Mouse (Mus musculus): ENCODE data around the gene Gabarap. TPM values are rescaled to one million over a fixed set of nuclear protein-coding genes. Genes with fewer than 3 reads are reported as not detected.
A peak's percentile ranks its signal among the peaks of the same experiment; 100 is the strongest.
"Not testable (repeated sequence)": the region's sequence is repeated elsewhere in the genome, so short reads cannot be mapped to it uniquely, and the experiment has no call there.

Gene Gabarap
- total RNA-seq, 2 experiments from 2014 or later, result 306 to 329 TPM

DNA sequence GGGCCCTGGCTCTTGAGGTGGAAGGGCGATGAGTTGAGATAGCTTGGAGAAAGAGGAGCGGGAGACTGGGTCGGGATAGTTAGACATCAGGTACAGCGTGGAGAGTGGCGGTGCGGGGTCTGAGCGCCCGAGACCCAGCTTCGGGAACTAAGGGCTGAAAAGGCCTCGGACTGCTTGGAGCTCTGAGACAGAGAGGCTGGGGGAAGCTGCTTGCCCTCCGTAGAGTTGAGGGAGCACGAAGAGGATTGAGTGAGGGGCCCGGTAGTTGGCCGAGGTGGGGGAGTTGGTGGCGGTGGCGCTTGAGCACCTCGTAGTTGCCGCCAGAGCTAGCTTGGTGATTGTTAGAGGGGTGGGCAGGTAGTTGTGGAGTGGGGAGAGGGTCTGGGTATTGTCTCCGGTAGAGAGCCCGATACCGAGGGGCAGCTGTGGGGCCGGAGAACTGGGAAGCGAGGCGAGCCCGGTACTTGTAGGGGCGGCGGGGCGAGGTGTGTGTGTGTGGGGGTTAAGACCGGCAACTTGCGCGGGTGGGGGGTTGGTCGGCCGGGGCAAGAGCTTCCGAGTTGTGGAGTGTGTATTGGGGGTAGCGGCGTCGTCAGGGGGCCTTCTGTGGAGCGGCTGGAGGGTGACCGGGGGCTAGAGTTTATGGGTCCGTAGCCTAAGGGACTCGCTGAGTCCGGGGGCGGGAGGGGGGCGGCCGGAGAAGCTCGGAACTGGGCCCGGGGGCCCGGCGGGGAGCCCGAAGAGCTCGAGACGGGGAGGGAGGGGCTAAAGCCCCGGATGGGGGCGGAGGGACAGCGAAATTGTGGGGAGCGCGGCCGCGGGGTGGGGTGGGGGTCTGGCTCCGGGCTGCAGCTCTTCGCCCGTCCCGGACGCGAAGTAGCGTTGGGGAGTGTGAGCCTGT, 5.5 kb downstream of the Gabarap start:
- DNase-seq, result peak; percentile 61 to 65
- intact Hi-C loops (cut with DNase I), result loop anchor here (10.0 kb wide), 2 partner anchors 582 to 658 kb away; partner anchors contain the start of genes Eno3, Kdm6b and Pfn1

DNA sequence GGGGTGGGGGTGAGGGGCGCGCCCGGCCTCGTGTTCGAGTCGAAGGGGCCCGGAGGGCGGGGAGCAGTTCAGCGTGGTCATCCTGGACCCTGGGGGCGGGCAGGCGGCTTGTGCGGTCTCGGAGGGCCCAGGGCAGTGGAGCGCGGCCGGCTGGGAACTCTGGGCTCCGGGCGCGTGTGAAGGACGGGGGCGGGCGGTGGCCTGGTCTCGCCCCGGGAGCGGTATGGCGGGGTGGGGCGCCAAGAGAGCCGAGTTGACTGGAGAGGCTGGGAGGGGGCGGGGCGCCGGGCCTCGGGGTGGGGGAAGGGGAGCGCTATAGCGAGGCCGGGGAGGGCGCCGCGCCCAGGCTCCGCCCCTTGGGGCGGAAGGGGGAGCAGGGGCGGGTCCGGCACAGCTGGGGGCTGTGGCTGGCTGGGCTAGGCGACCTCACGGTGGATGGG, 6.1 kb downstream of the Gabarap start:
- peak; percentile 89 to 92 for DNase-seq
- intact Hi-C loops (cut with DNase I), result loop anchor here (10.0 kb wide), 2 partner anchors 582 to 658 kb away; partner anchors contain the start of genes Eno3, Kdm6b and Pfn1

DNA sequence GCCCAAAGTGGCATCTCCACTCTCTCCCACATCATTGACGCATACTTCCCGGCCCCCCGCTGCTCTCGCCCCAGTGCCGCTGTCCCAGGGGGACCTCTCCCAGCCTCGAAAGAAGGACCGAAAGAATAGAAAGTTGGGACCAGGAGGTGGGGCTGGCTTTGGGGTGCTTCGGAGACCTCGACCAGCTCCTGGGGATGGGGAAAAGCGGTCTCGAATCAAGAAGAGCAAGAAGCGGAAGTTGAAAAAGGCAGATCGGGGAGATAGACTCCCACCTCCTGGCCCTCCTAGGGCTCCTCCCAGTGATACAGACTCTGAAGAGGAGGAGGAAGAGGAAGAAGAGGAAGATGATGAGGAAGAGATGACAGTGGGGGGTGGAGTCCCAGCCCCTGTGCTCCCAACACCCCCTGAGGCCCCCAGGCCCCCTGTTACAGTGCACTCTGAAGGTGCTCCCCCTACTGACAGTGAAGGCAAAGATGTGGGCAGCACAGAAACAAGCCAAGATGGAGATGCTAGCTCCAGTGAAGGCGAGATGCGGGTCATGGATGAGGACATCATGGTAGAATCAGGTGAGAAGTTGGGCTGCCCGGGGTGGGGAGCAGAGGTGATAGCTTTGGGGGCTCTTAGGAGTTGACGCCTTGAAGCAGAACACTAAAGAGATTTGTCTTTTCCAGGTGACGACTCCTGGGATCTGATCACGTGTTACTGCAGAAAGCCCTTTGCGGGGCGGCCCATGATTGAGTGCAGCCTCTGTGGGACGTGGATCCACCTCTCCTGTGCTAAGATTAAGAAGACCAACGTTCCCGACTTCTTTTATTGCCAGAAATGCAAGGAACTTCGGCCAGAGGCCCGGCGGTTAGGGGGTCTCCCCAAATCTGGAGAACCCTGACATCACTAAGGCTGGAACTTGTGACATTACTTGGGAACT, 7.9 kb downstream of the Gabarap start:
- no peak for DNase-seq
- intact Hi-C loops (cut with DNase I), result loop anchor here (10.0 kb wide), 2 partner anchors 584 to 656 kb away; partner anchors contain the start of genes Eno3, Kdm6b and Pfn1

DNA sequence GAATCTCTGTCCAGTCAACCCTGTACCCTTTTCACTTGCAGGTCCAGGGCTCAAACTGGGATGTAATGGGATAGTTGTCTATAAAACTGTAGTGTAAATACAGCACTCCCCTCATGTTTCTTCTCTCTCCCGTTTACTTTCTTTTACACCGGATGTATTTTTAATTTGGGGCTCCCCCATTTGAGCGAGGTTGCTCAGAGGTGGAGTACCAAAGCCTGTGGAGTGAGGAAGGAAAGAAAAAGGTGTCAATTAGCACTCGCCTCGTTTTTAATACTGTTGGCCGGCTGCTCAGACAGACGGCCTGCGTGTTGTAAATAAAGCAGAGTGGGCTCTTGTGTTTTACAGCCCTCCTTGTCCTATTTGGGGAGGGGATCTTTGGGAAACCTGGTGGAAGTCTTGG, 8.7 kb downstream of the Gabarap start:
- intact Hi-C loops (cut with DNase I), result loop anchor here (2.0 to 10.0 kb wide), 3 partner anchors 15 to 655 kb away; partner anchors contain the start of genes Acadvl, Eno3, Kdm6b and Pfn1
- DNase-seq, result no peak

DNA sequence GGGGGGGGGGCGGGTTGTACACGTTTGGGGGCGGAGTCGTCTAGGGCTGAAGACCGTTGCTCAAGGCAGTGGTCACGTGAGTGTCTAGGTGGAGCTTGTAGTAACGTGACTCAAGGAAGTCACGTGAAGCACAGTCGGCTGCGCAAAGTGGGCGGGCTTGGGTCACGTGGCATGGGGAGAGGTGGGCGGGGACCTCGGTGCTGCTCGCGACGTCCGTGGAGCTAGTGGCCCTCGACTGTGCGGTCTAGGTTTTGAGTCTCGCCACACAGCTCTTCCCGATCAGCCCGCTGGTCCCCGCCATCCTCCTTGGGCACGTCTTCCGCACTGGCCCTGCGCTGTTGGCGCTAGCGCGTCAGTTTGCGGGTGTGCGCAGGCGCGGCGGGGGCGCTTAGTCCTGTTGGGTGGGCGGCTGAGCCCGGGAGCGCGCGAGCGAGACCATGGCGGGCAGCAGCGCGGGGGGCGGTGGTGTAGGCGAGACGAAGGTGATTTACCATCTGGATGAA, 9.5 kb downstream of the Gabarap start, which contains the start of gene Dvl2:
Gene Dvl2 (plus strand): TSS at position 200 of the 503 bp plus-strand sequence.
- DNase-seq, result peak; percentile 85
- intact Hi-C loops (cut with DNase I), result loop anchor here (2.0 kb wide), 1 partner anchor 14 kb away; the partner anchor contains the start of gene Acadvl

DNA sequence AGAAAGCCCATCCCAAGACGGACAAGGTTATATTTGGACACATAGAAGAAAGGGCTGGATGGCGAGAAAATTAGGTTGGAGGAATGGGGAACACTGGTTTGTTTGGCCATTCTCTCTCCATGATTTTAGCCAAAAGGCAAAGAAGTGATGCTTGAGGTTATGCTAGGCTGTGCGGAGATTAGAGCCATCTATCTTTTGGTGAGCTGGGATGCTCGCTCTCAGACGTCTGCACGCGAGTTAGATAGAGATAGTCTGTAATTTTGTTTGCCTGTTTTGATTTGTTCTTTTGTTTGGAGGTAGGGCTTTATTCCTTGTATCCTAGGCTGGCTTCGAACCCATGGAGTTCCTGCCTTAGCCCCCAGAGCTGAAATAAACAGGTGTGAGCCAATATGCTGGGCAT, 10.2 kb downstream of the Gabarap start:
- intact Hi-C loops (cut with DNase I), result loop anchor here (2.0 kb wide), 1 partner anchor 14 kb away; the partner anchor contains the start of gene Acadvl
- no peak for DNase-seq

DNA sequence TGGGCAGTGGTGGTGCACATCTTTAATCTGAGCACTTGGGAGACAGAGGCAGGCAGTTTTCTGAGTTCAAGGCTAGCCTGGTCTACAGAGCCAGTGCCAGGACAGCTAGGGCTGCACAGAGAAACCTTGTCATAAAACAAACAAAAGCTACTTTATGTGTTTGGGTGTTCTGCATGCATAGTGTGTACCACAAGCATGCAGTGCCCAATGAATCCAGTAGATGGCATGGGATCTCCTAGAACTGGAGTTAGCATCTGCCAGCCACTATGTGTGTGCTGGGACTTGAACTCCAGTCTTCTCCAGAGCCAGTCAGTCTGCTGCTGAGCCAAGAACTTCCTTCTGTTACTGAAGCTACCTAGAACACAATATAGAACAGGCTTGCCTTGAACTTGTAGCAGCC, 10.9 kb downstream of the Gabarap start:
- no peak for DNase-seq
- intact Hi-C loops (cut with DNase I), result loop anchor here (2.0 kb wide), 1 partner anchor 13 kb away; the partner anchor contains the start of gene Acadvl

DNA sequence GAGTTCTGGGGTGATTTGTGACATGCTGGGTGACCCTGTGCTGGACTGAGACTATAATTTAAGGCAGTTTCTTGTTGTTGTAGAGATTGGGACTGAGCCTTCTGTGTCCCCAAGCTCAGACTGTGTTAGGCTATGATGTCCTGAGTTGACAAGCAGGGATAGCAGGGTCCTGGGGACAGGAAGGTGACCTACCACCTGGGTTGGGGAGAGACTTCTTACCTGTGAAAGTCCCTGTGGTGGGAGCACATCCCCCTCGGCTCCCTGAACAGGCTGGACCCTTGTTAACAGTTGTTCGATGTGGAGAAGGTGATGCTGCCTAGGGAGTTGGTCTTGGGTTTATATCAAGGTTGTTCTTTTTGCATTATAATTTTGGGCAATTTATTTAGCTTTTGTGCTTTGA, 11.5 kb downstream of the Gabarap start:
- DNase-seq, result no peak

DNA sequence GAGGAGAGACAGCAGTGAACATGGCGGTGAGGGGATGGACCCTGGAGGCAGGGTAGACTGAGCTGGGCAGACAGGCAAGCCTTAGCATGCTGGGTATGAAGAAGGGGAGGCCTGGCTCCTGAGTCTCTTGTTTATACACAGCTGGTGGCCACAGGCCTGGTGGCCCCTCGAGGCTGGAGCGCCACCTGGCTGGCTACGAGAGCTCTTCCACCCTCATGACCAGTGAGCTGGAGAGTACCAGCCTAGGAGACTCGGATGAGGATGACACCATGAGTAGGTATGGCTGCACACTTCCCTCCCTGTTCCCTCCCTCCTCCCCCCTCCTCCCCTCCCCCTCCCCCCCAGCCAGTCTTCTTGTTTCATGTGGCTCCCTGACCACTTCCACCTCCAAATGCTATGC, 14.6 kb downstream of the Gabarap start:
- intact Hi-C loops (cut with DNase I), result no loop called here
- DNase-seq, result no peak

More for the DNA sequence above, 11.5 kb downstream of the Gabarap start:
- intact Hi-C loops (cut with DNase I), result no loop called here

DNA sequence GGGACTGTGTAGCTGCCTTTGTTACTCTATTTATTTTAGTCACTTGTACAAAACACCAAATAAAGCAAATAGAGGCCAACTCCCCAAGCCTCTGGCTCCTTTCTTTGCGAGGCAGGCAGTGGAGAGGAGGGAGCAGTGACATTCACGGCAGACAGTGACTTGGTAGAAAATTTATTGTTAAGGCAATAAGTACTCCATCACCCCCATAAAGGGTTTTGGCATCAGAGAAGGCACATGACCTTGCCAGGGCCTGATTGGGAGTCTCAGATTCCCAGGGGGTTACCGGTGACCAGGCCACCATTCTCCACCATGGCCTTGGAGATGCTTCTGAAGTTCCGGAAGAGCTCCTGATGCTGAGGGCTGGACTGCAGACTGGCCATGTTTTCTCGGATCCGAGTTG, 19.1 kb downstream of the Gabarap start:
- no peak for DNase-seq
- intact Hi-C loops (cut with DNase I), result no loop called here

DNA sequence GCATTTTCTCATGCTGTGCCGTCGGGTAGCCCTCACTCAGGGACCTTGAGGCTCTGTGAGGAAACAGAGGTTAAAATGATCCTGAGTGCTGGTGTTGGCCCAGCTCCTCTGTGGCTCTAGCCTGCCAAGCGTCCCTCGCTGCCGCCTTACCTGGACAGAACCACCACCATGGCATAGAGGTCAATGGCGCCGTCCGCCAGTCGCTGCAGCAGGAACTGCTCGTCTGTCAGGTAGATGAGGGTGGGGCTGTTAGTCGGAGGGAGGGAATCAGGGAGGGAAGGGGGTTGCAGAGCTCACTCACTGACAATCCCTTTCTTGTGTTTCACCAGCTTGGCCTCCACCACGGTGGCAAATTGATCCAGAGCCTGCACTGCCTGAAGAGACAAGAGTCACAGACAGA, 19.6 kb downstream of the Gabarap start:
- intact Hi-C loops (cut with DNase I), result no loop called here

DNA sequence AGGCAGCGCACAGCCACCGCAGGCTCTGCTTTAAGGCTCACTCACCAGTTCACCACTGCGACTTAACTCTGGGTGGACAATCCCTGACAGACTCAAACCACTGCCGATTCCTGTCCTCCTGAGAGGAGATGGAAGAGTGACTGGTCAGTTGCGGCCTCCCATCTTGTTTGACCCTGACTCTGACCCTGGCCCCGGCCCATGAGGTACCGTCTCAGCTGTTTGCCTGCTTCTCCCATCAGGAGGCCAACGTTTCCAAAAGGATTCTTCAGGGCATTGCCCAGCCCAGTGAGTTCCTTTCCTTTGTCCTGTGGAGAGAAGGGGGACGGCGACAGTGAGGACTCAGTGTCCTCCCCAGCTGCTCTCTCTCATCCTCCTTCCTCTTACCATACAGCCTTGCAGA, 20.0 kb downstream of the Gabarap start:
- no peak for DNase-seq

More for the DNA sequence above, 19.6 kb downstream of the Gabarap start:
- DNase-seq, result no peak

DNA sequence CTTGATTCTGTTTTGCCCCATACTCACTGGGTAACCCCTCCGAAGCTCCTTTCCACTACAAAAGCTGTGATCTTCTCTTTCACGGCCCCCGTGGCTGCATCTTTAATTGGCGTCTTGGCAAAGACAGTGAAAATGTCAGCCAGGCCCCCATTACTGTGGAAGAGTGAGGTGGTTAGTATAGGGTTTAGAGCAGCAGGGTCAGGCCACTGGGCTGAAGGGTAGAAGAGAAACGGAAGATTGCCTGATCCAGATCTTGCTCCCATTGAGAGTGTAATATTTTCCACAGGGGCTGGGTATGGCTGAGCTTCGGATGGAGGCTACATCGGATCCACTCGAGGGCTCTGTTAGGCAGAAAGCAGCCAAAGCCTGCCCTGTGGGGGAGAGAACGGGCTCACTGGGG, 22.0 kb downstream of the Gabarap start:
- intact Hi-C loops (cut with DNase I), result no loop called here
- no peak for DNase-seq

More for the DNA sequence above, 20.0 kb downstream of the Gabarap start:
- intact Hi-C loops (cut with DNase I), result no loop called here

DNA sequence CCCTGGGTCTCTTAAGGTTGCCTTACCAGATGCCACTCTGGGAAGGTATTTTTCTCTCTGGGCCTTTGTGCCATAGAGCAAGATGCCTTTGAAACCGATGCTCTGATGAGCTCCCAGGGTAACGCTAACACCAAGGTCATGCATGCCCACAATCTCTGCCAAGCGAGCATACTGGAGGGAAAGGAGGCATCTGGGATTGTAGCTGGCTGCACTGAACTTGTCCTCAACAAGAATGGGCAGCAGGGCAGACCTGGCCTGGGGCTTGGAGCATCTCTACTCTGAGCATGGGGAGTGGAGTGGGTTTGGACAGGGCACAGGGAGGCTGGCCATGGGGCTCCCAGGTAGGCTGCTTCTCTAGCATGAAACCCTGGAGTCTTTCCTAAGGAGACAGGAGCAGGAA, 22.5 kb downstream of the Gabarap start:
- no peak for DNase-seq
- intact Hi-C loops (cut with DNase I), result no loop called here

DNA sequence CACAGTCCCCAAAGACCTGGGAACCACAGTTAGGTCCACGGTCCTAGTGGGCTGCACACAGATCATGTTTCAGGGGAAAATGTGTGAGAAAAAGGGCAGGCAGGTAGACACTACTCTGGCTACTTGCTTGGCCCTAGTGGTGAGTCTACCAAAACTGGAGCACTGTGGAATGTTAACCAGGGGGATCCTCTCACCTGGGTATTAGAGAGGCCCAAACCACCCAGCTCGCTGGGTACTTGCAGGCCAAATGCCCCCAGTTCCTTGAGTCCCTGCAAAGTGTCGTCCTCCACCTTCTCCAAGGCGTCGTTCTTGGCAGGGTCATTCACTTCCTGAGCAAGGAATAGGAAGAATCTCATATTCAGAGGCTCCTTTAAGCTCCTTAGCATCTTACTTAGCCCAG, 23.1 kb downstream of the Gabarap start:
- DNase-seq, result no peak
- intact Hi-C loops (cut with DNase I), result loop anchor here (2.0 kb wide), 3 partner anchors 13 to 79 kb away; partner anchors contain the start of genes Ctdnep1, Dvl2 and Ybx2

DNA sequence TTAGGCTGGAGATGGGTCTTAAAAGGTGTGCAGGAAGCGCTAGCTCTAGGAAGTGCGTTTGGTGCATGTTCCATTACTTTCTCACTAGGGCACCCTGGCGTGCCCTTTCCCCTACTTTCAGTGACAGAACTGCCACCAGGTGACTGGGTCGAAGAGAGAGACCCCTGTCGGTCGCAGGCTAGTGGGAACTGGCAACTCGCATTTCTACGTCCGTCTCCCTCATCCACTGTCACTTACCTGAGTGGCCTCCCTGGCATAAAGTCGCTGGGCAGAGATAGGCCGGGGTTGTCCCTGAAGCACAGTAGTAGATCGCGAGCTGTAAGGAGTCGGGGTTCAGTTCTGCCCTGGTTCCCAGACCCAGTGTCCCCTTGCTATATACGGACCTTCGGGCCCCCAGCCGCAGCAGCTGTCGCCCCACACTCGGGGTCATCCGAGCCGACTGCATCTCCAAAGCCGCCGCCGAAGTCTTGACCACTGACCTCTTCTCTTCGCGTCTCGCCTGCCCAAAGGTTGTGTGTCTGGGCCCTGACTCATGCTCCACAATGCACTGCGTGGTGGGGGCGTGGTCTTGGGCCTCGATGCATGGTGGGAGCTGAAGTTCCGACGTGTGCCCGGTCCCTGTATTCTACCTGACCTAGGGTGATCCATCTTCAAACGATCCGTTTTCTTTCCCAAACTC, 24.1 kb downstream of the Gabarap start, which contains the start of gene Acadvl:
Gene Acadvl (minus strand): TSS at position 532 of the 679 bp plus-strand sequence.
- intact Hi-C loops (cut with DNase I), result loop anchor here (2.0 kb wide), 3 partner anchors 14 to 80 kb away; partner anchors contain the start of genes Ctdnep1, Dvl2 and Ybx2
- DNase-seq, result peak; percentile 87 to 88

DNA sequence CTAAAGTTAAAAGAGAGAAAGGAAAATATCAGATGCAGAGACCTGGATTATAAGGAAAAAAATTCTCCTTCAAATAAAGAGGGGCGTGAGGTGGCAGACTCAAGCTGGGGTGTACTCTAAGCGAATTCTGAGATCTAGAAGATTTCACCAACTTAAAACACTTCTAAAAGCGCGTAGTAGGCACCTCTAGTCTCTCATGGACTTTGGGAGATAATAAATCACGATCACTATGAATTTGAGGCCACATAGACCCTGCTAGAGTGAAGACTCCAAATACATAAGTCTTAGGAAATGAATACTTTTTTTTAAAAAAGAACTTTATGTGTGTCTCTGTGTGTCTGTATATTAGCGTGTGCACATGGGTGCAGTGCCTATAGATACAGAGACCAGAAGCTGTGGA, 24.7 kb downstream of the Gabarap start:
- intact Hi-C loops (cut with DNase I), result loop anchor here (2.0 kb wide), 3 partner anchors 15 to 81 kb away; partner anchors contain the start of genes Ctdnep1, Dvl2 and Ybx2
- no peak for DNase-seq

DNA sequence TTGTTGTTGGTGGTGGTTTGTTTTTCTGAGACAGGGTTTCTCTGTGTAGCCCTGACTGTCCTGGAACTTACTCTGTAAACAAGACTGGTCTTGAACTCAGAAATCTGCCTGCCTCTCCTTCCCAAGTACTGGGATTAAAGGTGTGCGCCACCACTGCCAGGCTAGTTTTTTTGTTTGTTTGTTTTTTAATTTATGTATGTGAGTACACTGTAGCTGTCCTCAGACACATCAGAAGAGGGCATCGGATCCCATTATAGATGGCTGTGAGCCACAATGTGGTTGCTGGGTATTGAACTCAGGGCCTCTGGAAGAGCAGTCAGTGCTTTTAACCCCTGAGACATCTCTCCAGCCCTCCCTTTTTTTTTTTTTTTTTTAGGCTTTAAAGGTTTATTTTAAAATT, 25.2 kb downstream of the Gabarap start:
- intact Hi-C loops (cut with DNase I), result not testable (repeated sequence)

DNA sequence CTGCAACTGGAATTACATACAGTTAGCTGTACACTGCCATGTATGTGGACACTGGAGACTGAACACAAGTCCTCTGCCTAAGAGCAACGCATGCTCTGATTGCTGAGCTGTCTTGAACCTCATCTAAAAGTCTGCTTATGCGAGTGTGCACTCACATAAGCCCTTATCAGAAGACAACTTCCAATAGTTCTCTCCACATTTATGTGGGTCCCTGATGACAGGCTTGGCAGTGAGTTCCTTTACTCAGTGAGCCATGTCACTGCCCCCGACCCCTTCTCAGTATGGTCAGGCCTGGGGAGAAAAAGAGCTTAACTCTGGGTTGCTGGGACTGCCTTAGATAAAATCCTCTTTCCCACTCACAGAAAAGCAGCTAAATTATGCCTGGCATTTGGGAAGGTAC, 25.7 kb downstream of the Gabarap start, which contains the start of gene Dlg4:
Gene Dlg4 (plus strand): TSS at position 274 of the 400 bp plus-strand sequence.
- no peak for DNase-seq
- intact Hi-C loops (cut with DNase I), result no loop called here

More for the DNA sequence above, 25.2 kb downstream of the Gabarap start:
- not testable (repeated sequence) for DNase-seq
